Comparison of ENCODE assay signal across 8 mouse cellular contexts in the genomic region with DNA sequence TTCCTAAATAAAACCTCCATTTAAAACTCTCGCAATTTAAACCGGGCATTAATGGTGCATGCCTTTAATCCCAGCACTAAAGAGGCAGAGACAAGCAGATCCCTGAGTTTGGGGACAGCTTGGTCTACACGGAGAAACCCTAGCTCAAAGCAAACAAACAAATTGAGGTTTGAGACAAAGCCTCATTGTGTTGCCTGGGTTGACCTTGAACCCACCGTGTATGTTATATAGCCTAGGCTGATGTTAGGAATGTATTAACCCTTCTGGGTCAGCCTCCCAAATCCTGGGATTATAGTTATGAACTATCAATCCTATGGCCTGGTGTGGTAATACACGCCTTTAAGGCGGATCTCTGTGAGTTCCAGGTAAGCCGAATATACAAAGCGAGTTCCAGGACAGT. TPM values are rescaled to one million over a fixed set of nuclear protein-coding genes. Genes with fewer than 3 reads are reported as not detected.
DNase-seq lines count a peak whose midpoint lies in the region; ATAC-seq and TF ChIP-seq lines count a peak whose summit lies in the region.

No protein-coding gene starts in this region.

- no peak for TF ChIP-seq POLR2A in heart, adult 2 months (IDR thresholded peaks at IDR 0.05; ENCODE audit: insufficient read depth, low read depth, low read length)
- TF ChIP-seq POLR2A in ES-Bruce4 (IDR thresholded peaks at IDR 0.05; ENCODE audit: insufficient read depth, low read length): no peak

- intact Hi-C loops in heart, adult 2 months (cut with DNase I): loop anchor here (5.0 to 10.0 kb wide), 6 partner anchors 104 to 842 kb away; partner anchors contain the start of genes Ehhadh, Igf2bp2, Tmem41a and Vps8

- ATAC-seq in forebrain, embryonic 16.5 days: peak; percentile 2

- no peaks in the 10 kb centered on the region for H3K9me3 ChIP-seq in ES-Bruce4 (replicated peaks; ENCODE audit: control insufficient read depth, insufficient read depth, low read length, poor library complexity, severe bottlenecking)
- no peaks in the 10 kb centered on the region for H3K9me3 ChIP-seq in forebrain, embryonic 16.5 days (ENCODE audit: control insufficient read depth, low read length)

- no peak for DNase-seq in heart, adult 2 months
- no peak for DNase-seq in heart, adult 8-10 months (ENCODE audit: low spot score)
- DNase-seq in adrenal gland, postnatal 4 days (ENCODE audit: low spot score in 2 of 2): no peak
- DNase-seq in lung, postnatal 36 days: no peak
- no peak for DNase-seq in spleen, adult 18-20 months

- peaks cover 8% of the 10 kb centered on the region for H3K4me1 ChIP-seq in heart, adult 2 months (ENCODE audit: control insufficient read depth, insufficient read depth, low read length)
- H3K4me1 ChIP-seq in ES-Bruce4 (ENCODE audit: control insufficient read depth, insufficient read depth, low read length): no peaks in the 10 kb centered on the region
- H3K4me1 ChIP-seq in forebrain, embryonic 16.5 days (replicated peaks; ENCODE audit: control insufficient read depth, insufficient read depth, low read length): peaks cover 16% of the 10 kb centered on the region

- H3K27ac ChIP-seq in heart, adult 2 months: peak overlapping the region; percentile 99
- H3K27ac ChIP-seq in ES-Bruce4 (ENCODE audit: insufficient read depth, low read length) (peak overlapping the region; percentile 44), macrophage (peak overlapping the region; percentile 27)
- H3K27ac ChIP-seq in forebrain, embryonic 16.5 days (ENCODE audit: low read length): peak overlapping the region; percentile 98

- peak overlapping the region; percentile 99 for H3K4me3 ChIP-seq in heart, adult 2 months
- H3K4me3 ChIP-seq in ES-Bruce4 (ENCODE audit: low read depth, low read length) (peak overlapping the region; percentile 76), macrophage (ENCODE audit: inconsistent target) (peak overlapping the region; percentile 93)
- H3K4me3 ChIP-seq in forebrain, embryonic 16.5 days (replicated peaks; ENCODE audit: low read length): peak overlapping the region; percentile 91

- no peak for TF ChIP-seq CTCF in heart, adult 2 months (IDR thresholded peaks at IDR 0.05)
- no peak for TF ChIP-seq CTCF in ES-Bruce4 (IDR thresholded peaks at IDR 0.05; ENCODE audit: low read depth, low read length)

- WGBS in heart, adult 2 months: 36% methylated on average over 8 of the region's 8 CpGs
- 42% methylated on average over 8 of the region's 8 CpGs for WGBS in forebrain, embryonic 16.5 days
- WGBS in macrophage (ENCODE audit: missing documents): 47% methylated on average over 8 of the region's 8 CpGs

- H3K36me3 ChIP-seq in heart, adult 2 months (ENCODE audit: control insufficient read depth, insufficient read depth, low read length): peaks cover 21% of the 10 kb centered on the region
- H3K36me3 ChIP-seq in ES-Bruce4 (ENCODE audit: control insufficient read depth, insufficient read depth, low read length, poor library complexity, severe bottlenecking): peaks cover 11% of the 10 kb centered on the region
- H3K36me3 ChIP-seq in forebrain, embryonic 16.5 days (ENCODE audit: control insufficient read depth, insufficient read depth): no peaks in the 10 kb centered on the region
- no peaks in the 10 kb centered on the region for H3K36me3 ChIP-seq in macrophage (ENCODE audit: inconsistent target)

- peak overlapping the region; percentile 60 for H3K4me2 ChIP-seq in forebrain, embryonic 16.5 days (ENCODE audit: low read length)

- no peaks in the 10 kb centered on the region for H3K27me3 ChIP-seq in heart, adult 2 months (ENCODE audit: control insufficient read depth, insufficient read depth, low read length)
- H3K27me3 ChIP-seq in ES-Bruce4 (ENCODE audit: control insufficient read depth, insufficient read depth, low read length, poor library complexity, severe bottlenecking): no peaks in the 10 kb centered on the region
- H3K27me3 ChIP-seq in forebrain, embryonic 16.5 days (replicated peaks; ENCODE audit: control insufficient read depth, insufficient read depth, low read length): no peaks in the 10 kb centered on the region

- no peak overlapping the region for H3K9ac ChIP-seq in heart, adult 2 months (ENCODE audit: low read depth, low read length)
- peak overlapping the region; percentile 90 for H3K9ac ChIP-seq in ES-Bruce4 (ENCODE audit: low read depth, poor library complexity, severe bottlenecking)
- peak overlapping the region; percentile 70 for H3K9ac ChIP-seq in forebrain, embryonic 16.5 days (replicated peaks; ENCODE audit: low read depth, low read length)

- no peak for TF ChIP-seq EP300 in heart, adult 2 months (IDR thresholded peaks at IDR 0.05; ENCODE audit: insufficient read depth, low read depth, low read length)
- no peak for TF ChIP-seq EP300 in ES-Bruce4 (IDR thresholded peaks at IDR 0.05; ENCODE audit: insufficient read depth, low read depth, low read length)

- peaks cover 5% of the 10 kb centered on the region for H3K79me2 ChIP-seq in heart, adult 2 months (replicated peaks; ENCODE audit: control insufficient read depth, insufficient read depth, low read length)
- peaks cover 40% of the 10 kb centered on the region for H3K79me2 ChIP-seq in macrophage (ENCODE audit: inconsistent target)

RNA-seq across cellular contexts. Expression of gene Tra2b, which starts 0.6 kb away (rescaled TPM):
- 10 to 100 TPM; 33.6 to 43.3 TPM for total RNA-seq in heart, adult 2 months (2021)
- 15.6 and 28.6 TPM in 2 replicates for polyA plus RNA-seq in heart, adult 2 months (2012; rRNA removed)
- total RNA-seq in heart, adult 8-10 months (2022): 10 to 100 TPM; 32.6 to 34.3 (median 32.8) TPM
- polyA plus RNA-seq in ES-Bruce4 (2011; ENCODE audit: insufficient read depth, insufficient read length, low read depth, missing spikeins) (380 and 381 TPM in 2 replicates), macrophage (2018) (62.7 to 130 TPM (median 116 TPM) in 3 replicates)
- 373 and 397 TPM in 2 replicates for polyA plus RNA-seq in forebrain, embryonic 16.5 days (2015; fragmentation: Nextera tagmentation; extraction: Ambion mirVana)
- 100 to 1,000 TPM; 310 to 672 (median 457) TPM for total RNA-seq in macrophage (2018; cell fraction: chromatin; rRNA removed)
- 10 to 100 TPM; 55.0 to 87.1 (median 69.5) TPM for total RNA-seq in macrophage (2018; cell fraction: cytosol; rRNA removed)
- total RNA-seq in macrophage (2018; cell fraction: nucleus; rRNA removed): 100 to 1,000 TPM; 199 to 404 (median 291) TPM
- total RNA-seq in adrenal gland, postnatal 4 days (2021): 100 to 1,000 TPM; 133 TPM

Comparison
In these comparisons a context has a peak if more than half of its experiments do, and no peak if none do; other contexts are left out.
1. H3K27ac ChIP-seq: peak in every context shown above with its lines; median percentile 99 in heart, adult 2 months; 98 in forebrain, embryonic 16.5 days; 44 in ES-Bruce4; 27 in macrophage.